Mouse (Mus musculus) WW6 (cell line): ENCODE data around the gene Ptgs1.

ENCODE experiments used
- DNase-seq: peaks from one replicate; pipeline ENCODE4 v3.0.0-alpha.2; 2013; ENCODE audit warnings: low read depth, low spot score

The Ptgs1 gene

DNA sequence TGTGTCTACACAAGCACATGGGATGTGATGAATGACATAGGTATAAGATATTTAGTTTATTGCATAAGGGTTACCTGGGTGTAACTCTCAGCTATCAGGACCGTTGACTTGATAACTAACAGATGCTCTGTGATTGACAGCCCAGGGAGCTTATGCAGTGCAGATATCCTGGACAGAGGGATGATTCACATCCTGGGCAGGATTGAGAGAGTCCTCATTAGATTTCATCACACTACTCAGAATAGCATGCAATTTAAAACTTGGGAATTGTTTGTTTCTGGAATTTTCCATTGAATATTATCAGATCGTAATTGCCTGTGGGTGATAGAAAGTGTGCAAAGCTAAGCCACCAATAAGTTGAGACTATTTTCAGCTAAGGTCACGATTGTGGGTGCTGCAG is 17.7 kb downstream of the Ptgs1 start:
- no peak for DNase-seq

DNA sequence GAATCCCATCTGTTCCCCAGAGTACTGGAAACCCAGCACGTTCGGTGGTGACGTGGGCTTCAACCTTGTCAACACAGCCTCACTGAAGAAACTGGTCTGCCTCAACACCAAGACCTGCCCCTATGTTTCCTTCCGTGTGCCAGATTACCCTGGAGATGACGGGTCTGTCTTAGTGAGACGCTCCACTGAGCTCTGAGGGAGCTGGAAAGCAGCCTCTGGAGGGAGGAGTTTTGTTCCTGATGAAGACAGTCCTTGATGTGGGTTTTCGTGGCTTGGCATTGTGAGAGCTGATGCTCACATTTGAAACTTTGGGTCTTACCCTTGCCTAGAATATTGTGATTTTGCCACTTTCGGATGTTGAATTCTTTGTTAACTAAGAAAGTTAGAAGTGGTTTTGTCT is 20.9 kb downstream of the Ptgs1 start:
- DNase-seq = no peak

DNA sequence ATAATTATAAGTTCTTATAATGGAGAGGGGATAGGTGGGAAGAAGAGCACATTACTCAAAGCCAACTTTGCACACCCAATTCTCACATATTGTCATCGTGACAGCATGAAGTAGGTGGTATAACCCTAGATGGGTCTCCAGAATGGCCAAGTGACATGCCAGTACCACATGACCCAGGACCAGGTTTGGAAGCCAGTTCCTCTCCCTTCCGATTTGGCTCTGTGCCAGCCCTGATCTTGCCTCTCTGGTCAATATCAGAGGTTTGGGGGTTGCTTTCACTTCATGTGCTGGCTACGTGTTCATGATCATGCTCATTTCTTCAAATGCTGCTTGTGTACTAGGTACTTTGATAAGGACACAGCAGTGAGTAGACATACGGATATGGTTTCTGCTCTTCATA is 22.3 kb downstream of the Ptgs1 start:
- DNase-seq = no peak

DNA sequence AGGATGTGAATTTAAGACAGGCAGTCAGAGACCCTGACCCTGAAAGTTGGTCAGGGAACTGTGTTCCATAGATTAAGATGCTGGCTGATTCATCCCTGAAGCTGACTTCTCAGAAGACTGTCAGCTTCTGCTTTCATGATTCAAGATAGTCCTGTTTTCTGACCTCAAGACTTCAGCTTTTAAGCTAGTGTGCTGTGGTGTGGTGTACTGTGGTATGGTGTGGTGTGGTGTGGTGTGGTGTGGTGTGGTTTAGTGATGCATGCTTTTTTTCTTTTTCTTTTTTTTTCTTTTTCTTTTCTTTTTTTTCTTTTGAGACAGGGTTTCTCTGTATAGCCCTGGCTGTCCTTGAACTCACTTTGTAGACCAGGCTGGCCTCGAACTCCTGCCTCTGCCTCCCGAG is 24.2 kb downstream of the Ptgs1 start:
- no peak for DNase-seq

DNA sequence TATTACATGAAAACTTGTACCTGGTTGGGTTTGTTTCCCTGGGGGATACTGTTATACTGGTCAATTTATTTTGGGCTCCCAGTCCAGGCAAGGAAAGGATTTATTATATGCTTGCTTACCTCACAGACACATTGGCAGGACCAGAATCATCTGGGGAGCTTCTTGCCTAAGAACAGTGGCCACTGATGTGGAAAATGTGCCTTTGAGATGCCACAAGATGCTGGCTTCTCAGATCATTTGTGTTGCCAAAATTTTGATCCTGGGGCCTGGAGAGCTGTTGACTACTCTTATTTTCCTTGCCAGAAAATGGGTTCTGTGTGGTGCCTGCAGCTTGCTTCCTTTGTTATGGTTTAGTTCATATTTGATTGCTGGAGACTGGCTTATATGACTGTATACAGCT is 26.7 kb downstream of the Ptgs1 start:
- DNase-seq = no peak

DNA sequence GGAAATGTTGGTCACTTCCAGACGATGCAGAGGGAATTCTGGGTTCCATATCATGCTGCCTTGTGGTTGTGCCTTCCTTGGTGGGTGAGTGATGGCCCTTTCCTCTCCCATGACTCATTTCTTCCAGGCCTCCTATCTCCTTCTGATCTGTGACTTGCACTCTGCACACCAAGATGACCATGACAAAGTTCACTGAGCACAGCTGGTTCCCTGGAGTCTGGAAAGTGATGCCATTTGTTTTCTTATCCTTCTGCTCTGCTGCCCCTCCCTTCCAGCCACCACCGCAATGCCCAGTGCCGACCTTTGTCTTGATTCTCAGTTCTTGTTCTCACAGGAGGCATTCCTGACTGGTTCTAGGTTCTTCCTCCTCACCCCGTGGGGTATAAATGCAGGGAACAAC is 29.2 kb downstream of the Ptgs1 start:
- no peak for DNase-seq

DNA sequence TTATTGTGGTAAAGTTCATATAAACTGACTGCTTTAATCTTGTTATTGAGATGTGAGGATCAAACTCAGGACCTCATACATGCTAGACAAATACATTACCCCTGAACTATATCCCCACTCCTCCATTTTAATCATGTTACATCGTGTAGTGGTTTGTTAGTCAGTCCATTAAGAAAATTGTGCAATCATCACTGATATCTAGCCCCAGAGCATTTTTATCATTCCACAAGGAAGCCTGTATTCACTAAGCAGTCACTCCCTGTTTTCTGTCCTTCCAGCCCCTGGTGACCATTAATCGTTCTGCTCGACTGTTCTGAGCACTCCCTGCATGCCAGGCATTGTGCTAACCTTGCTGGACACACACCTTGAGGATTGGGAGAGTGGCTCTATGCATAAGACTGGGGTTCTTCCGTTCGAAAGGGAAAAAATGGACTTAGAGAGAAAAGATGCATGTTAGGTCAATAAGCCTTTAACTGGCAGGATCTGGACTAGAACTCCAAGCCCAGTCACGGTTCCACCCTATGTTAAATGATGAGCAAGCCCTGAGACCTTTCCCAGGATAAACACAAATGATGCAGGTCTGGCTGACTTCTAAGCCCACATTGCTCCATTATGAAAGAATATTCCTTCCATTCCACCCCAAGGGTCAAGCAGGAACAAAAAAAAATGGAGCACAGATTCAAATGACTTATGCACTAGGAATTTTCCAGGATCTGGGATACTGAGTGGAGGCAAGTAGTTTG is 29.7 kb downstream of the Ptgs1 start:
- DNase-seq = no peak

DNA sequence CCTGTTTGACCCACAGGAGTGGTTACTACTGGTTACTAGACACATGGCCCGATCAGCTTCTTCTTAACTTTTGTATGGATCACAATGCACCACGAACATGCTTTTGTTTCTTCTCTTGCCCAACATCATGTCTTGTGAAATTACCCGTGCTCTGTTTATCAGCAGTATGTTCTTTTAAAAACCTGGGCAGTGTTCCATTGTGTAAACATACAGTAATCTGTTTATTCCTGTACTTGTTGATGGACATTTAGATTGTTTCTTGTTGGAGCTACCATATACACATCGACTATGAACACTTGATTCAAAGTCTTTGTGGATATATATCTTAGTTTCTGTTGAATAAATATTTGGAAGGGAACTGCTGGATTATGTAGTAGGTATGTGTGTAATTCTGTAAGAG is 31.8 kb downstream of the Ptgs1 start:
- no peak for DNase-seq

DNA sequence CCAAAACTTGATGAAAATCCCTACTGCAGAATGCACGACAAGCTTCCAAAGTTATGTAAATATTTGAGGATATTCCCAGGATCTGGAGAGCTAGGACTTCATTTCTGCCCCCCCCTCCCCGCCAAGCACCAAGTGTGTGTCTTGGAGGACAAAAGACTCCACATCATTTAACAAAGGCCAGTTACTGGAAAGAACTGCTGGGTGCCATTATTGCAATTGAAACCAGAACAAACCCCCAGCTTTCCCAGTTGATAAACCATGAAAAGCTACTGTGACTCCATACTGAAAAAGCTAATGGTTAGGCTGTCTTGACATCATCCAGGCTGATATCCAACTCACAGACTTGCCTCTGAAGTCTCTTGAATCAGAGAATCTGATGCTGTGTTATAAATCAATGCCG is 39.2 kb downstream of the Ptgs1 start:
- no peak for DNase-seq

DNA sequence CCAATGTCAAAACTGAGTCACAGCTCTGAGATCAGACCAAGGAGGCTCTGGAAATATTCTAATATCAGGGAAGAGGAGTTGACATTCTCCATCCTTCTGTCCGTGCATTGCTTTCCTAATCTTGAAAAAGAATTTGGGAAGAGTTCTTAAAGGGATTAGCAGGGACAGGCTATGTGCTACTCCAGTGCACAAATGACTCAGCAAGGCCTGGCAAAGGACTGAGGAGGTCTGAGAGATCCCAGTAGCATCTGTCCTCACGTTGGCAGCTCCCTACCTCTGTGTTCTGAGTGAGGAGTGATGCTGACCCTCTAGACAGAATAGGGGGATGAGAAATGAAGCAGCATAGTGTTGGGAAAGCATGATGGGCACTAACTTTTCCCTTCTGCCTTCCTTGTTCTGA is 40.0 kb downstream of the Ptgs1 start:
- DNase-seq = no peak

DNA sequence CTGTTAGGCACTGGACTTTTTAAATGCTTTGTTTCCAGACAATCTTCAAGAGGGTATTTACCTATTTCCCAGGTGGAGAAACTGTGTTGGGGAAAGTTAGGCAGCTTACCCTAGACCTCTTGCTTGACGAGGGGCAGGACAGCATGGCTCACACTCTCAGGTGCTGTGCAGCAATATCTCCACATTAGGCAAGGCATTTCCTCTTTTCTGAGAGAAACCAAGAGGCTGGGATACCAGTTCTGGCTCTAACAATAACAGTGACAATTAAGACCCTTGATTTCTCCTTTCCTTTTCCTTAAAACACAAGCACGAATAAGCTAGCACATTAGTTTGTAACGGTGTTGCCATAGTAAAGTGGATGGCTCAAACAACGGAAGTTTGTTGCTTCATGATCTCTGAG is 40.9 kb downstream of the Ptgs1 start:
- no peak for DNase-seq

DNA sequence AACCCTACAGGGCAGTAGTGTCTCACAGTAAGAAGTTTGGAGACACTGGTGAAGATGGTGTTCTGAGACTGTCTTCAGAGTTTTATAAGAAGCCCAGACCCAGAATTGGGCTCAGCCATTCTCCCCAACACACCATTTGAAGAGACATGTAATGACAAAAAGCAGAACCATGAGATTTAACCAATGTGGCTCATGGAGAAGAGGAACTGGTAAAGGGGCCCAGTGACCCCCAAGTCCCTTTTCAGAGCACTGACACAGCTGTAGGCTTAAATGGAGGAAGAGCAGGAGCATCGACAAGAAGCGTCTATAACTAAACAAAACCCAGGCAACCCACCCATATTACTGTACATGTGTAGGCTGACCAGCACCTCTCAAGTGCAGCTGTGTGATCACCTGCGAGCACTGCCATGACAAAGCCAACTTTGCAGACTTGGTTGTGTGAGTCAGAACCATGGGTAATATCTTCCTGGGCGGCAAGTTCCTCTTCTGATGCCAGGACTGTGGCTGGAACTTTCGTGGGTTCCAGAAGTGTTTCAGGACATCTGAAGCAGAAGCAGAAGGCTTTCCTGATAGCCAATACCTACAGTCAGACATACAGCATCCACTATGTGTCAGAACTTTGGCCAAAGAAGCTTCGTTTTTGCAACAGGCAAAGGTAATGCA is 42.2 kb downstream of the Ptgs1 start:
- DNase-seq = no peak

DNA sequence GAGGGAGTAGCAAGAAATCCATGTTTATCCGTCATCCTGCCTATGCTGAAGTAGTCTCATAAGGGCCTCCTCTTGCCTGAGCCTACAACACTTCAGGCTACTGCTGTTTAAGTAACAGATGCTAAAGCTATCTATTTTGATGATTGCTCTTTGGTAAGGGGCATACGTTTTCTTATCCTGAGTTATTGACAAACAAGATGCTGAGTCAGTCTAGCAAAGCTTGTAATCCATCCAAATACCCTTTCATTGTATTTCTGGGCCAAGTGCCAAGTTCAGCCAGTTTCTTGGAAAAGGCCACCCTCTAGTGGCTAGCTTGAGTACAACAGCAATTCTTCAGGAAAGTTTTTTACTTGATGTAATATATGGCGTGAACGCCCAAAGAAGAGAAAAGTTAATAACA is 46.2 kb downstream of the Ptgs1 start:
- peak; percentile 28 for DNase-seq

DNA sequence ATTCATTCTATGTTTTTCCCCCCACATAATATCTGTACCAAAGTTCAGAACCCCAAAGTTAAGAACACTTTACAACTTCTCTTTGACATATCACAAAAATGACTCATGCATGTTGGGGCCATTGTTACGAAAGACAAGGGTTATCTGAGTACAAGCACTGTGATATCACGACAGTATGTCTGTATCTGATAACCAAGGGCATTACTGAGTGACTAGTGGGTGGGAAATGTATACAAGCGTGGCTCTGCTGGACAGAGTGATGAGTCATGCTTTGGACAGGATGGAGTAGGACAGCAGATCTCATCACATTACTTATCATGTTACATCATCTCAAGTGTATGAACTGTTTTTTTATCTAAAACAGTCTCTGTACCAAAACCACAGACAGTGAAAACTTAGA is 48.5 kb downstream of the Ptgs1 start:
- DNase-seq = no peak

DNA sequence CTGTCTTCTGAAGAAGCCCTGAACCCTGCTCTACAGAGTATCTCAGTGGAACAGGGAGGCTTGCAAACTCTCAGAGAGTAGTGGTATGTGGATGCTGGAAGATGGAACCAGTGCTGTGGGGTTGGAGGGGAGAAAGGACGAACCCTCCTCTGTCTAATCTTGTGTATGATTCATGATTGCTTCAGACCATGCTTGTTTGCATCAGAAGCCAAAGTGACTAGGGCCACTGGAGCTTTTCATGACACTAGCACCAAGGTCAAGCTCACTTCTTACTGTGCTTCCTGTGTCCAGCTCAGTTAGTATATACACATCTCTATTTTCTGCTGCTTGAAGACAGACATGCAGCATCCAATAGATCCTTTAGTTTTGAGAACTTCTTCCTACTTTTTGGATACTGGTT is 50.9 kb downstream of the Ptgs1 start:
- DNase-seq = no peak

DNA sequence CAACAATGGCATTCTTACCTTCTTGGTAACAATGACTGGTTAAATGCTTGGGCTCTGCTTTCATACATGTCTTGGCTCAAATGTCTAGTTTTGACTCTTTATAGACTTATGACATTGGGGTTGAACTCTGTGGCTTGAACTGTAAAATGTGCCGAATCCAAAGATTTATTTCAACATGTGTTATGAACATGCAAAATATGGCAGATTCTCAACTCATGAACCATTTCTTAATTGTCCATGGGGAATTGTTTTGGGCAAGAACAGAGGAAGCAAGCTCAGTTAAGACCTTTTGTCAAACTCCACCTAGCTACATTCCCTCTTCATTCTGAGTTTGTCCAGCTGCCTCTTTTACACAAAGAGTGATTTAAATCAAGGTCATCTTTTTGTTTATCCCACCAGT is 52.1 kb downstream of the Ptgs1 start:
- DNase-seq = no peak
